Mouse (Mus musculus) midbrain, postnatal 0 days (tissue): ENCODE measurements around the gene Commd1. TPM values are rescaled to one million over a fixed set of nuclear protein-coding genes. Genes with fewer than 3 reads are reported as not detected.

Experiments
- ATAC-seq: fragments of 200-750 bp; cut with Nextera tagmentation; 2 replicates; pipeline ENCODE4 v1.8.0; 2017; ENCODE audit warnings: moderate number of reproducible peaks, mild to moderate bottlenecking, moderate TSS enrichment, moderate library complexity; ENCODE audit not compliant: low FRiP score
- DNase-seq: peaks from one replicate; pipeline ENCODE4 v3.0.0-alpha.2; 2015; ENCODE audit warnings: low spot score
- H3K27ac ChIP-seq: fragments of 300-500 bp; sonication (generic); 2 replicates; pipeline ENCODE4 v1.5.1; 2014; ENCODE audit warnings: low read depth, mild to moderate bottlenecking, low read length, mixed read lengths
- H3K27me3 ChIP-seq: fragments of 300-500 bp; sonication (generic); 2 replicates; pipeline ENCODE4 v1.6.1; 2014; ENCODE audit warnings: low read length, control low read depth, mixed read lengths; ENCODE audit not compliant: insufficient read depth
- H3K36me3 ChIP-seq: fragments of 300-500 bp; sonication (generic); 2 replicates; pipeline ENCODE4 v1.6.1; 2014; ENCODE audit warnings: low read length, control low read depth, mixed read lengths; ENCODE audit not compliant: insufficient read depth
- H3K4me1 ChIP-seq: fragments of 300-500 bp; sonication (generic); 2 replicates; pipeline ENCODE4 v1.6.1; 2014; ENCODE audit warnings: mild to moderate bottlenecking, control low read depth, antibody characterized with exemption, low read length, mixed read lengths; ENCODE audit not compliant: insufficient read depth
- H3K4me2 ChIP-seq: fragments of 300-500 bp; sonication (generic); 2 replicates; pipeline ENCODE4 v1.6.1; 2014; ENCODE audit warnings: low read depth, mild to moderate bottlenecking, low read length, mixed read lengths; ENCODE audit not compliant: poor library complexity, severe bottlenecking
- H3K4me3 ChIP-seq: fragments of 300-500 bp; sonication (generic); 2 replicates; pipeline ENCODE4 v1.5.1; 2014; ENCODE audit warnings: low read depth, mild to moderate bottlenecking, low read length, moderate library complexity
- H3K9ac ChIP-seq: fragments of 300-500 bp; sonication (generic); replicated peaks from 2 replicates; pipeline ENCODE4 v1.6.1; 2014; ENCODE audit warnings: mild to moderate bottlenecking, low read length, moderate library complexity, mixed read lengths; ENCODE audit not compliant: poor library complexity, severe bottlenecking
- H3K9me3 ChIP-seq: fragments of 300-500 bp; sonication (generic); 2 replicates; pipeline ENCODE4 v1.6.1; 2016; ENCODE audit warnings: low read length, control low read depth
- CTCF ChIP-seq: IDR thresholded peaks from 2 replicates; pipeline ENCODE4 v1.5.1; 2016; ENCODE audit warnings: antibody characterized with exemption, mild to moderate bottlenecking
- WGBS: fragments of 180-500 bp; shearing (Covaris S2); extraction: QIAGEN DNeasy Blood & Tissue Kit; methylation state at CpG from one replicate; pipeline ENCODE4 v1.1.7; 2014; 5-methylcytosine and 5-hydroxymethylcytosine counted together
- polyA plus RNA-seq: library from polyadenylated mRNA; unstranded; fragments of >200 nt; fragmentation: Nextera tagmentation; extraction: Ambion mirVana; gene quantifications from 2 replicates; pipeline ENCODE4 v1.2.1, GENCODE M21; 2015
- total RNA-seq: library from RNA; depleted of rRNA; stranded (reverse); fragments of >200 nt; gene quantifications from 2 replicates; pipeline ENCODE4 v1.2.3, GENCODE M21; 2014

Commd1 gene
- total and polyA plus RNA-seq, 2 experiments from 2014 or later = 23.5 to 221 TPM

GRCm38 (mm10) chr11:22872307-22872680, 109.9 kb downstream of the Commd1 start:
- no peaks in the 10 kb centered on the region for H3K27me3 ChIP-seq
- 0 out of 2 replicates have a peak, but pooled peaks cover 6% of the 10 kb centered on the region for H3K4me1 ChIP-seq
- H3K36me3 ChIP-seq = no peaks in the 10 kb centered on the region
- TF ChIP-seq CTCF = no peak
- H3K27ac ChIP-seq = no peak overlapping the region
- no peak overlapping the region for H3K4me3 ChIP-seq
- ATAC-seq = no peak
- H3K9me3 ChIP-seq = no peaks in the 10 kb centered on the region
- no peak overlapping the region for H3K9ac ChIP-seq
- no peak for DNase-seq
- 61% methylated on average over 4 of the region's 4 CpGs for WGBS
- H3K4me2 ChIP-seq = no peak overlapping the region

- Histone ChIP-seq H3K4me2 (no peak overlapping the region), H3K9ac (no peak overlapping the region), H3K36me3 (no peaks in the 10 kb centered on the region), H3K4me3 (no peak overlapping the region), H3K9me3 (no peaks in the 10 kb centered on the region), H3K4me1 (0 out of 2 replicates have a peak, but pooled peaks cover 6% of the 10 kb centered on the region), H3K27ac (no peak overlapping the region), H3K27me3 (no peaks in the 10 kb centered on the region)
- no peak for TF ChIP-seq CTCF
- WGBS = 62% methylated on average over 7 of the region's 7 CpGs
- no peak for DNase-seq
- no peak for ATAC-seq
Measured at GRCm38 (mm10) chr11:22871628-22872306, 110.4 kb downstream of the Commd1 start.

- H3K4me2 ChIP-seq = no peak overlapping the region
- H3K4me1 ChIP-seq = no peaks in the 10 kb centered on the region
- no peak for TF ChIP-seq CTCF
- no peak overlapping the region for H3K27ac ChIP-seq
- ATAC-seq (no peak), DNase-seq (peak; percentile 30)
- no peak overlapping the region for H3K4me3 ChIP-seq
- H3K36me3 ChIP-seq = no peaks in the 10 kb centered on the region
- H3K27me3 ChIP-seq = 0 out of 2 replicates have a peak, but pooled peaks cover 2% of the 10 kb centered on the region
- H3K9me3 ChIP-seq = no peaks in the 10 kb centered on the region
- WGBS = 82% methylated on average over 8 of the region's 8 CpGs
- no peak overlapping the region for H3K9ac ChIP-seq
Measured at GRCm38 (mm10) chr11:22868582-22868981, 113.6 kb downstream of the Commd1 start.

- H3K9ac ChIP-seq = no peak overlapping the region
- H3K27me3 ChIP-seq = peaks cover 7% of the 10 kb centered on the region; the same call in 1 of the 2 replicates
- DNase-seq (no peak), ATAC-seq (no peak)
- no peak overlapping the region for H3K4me3 ChIP-seq
- H3K4me2 ChIP-seq = no peak overlapping the region
- H3K4me1 ChIP-seq = no peaks in the 10 kb centered on the region
- 92% methylated on average over 5 of the region's 5 CpGs for WGBS
- H3K36me3 ChIP-seq = no peaks in the 10 kb centered on the region
- H3K27ac ChIP-seq = no peak overlapping the region
- no peak for TF ChIP-seq CTCF
- H3K9me3 ChIP-seq = no peaks in the 10 kb centered on the region
Measured at GRCm38 (mm10) chr11:22867691-22868090, 114.5 kb downstream of the Commd1 start.

- Histone ChIP-seq H3K4me3 (no peak overlapping the region), H3K9ac (no peak overlapping the region), H3K27me3 (peaks cover 12% of the 10 kb centered on the region), H3K4me2 (no peak overlapping the region), H3K27ac (no peak overlapping the region), H3K4me1 (no peaks in the 10 kb centered on the region), H3K36me3 (no peaks in the 10 kb centered on the region), H3K9me3 (no peaks in the 10 kb centered on the region)
- DNase-seq (no peak), ATAC-seq (no peak)
- 73% methylated on average over 7 of the region's 7 CpGs for WGBS
- TF ChIP-seq CTCF = no peak
Measured at GRCm38 (mm10) chr11:22865635-22866246, 116.4 kb downstream of the Commd1 start.

- DNase-seq (no peak), ATAC-seq (no peak)
- Histone ChIP-seq H3K27ac (no peak overlapping the region), H3K4me3 (no peak overlapping the region), H3K27me3 (peaks cover 25% of the 10 kb centered on the region), H3K9me3 (no peaks in the 10 kb centered on the region), H3K9ac (no peak overlapping the region), H3K36me3 (no peaks in the 10 kb centered on the region), H3K4me1 (peaks cover 4% of the 10 kb centered on the region; the same call in 1 of the 2 replicates), H3K4me2 (no peak overlapping the region)
- 59% methylated on average over 8 of the region's 8 CpGs for WGBS
- TF ChIP-seq CTCF = no peak
Measured at GRCm38 (mm10) chr11:22864305-22865060, 117.7 kb downstream of the Commd1 start.
